Mouse (Mus musculus) embryo, embryonic 10.5 days (tissue): Measurements from ENCODE around the gene Tpo.

Experiments used
- DNase-seq: peaks from one replicate; pipeline ENCODE4 v3.0.0-alpha.2; 2015; ENCODE audit warnings: low spot score

Gene Tpo

GRCm38 (mm10) chr12:30132524-30132923, at the start of gene Tpo:
TSS of gene Tpo (minus strand) at chr12:30132624.
- DNase-seq = no peak

DNA sequence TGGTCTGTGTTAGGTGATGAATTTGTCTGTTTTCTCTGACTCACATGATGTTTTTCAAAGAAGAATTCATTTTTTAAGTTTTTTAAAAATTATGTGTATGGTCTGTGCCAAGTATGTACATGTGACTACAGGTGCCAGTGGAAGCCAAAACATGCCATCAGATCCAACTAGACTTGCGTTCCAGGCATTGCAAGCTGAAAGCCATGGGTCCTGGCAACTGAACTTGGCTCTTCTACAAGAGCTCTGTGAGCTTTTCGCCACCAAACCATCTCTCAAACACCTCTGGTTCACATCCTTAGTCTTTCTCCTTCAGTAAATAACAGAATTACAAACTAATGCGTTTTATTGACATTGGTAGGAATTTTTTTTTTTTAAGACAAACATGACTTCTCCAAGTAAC, 49.3 kb upstream of the Tpo start:
- DNase-seq = no peak

- DNase-seq = no peak
These were observed 47.2 kb upstream of the Tpo start for GRCm38 (mm10) chr12:30179623-30180022.

GRCm38 (mm10) chr12:30177966-30178365, 45.5 kb upstream of the Tpo start:
- DNase-seq = no peak

DNA sequence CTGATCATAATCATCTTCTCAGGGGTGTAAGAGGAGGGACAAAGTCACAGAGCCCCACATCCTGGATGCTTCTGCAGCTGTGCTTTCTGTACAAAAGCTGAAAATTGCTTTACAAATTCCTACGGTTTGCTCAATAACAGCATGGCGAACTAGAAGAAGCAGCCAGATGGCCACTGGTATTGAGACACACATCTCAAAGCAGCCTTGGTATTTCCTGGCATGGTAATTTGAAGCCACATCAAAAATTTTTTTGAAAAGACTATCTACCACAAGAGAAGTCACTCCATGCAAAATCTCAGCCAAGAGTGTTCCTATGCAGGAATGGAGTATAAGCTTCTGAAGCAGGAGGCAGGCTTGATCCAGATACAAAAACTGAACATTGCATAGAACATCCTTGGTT, 45.1 kb upstream of the Tpo start:
- DNase-seq = no peak

GRCm38 (mm10) chr12:30168491-30168890, 36.1 kb upstream of the Tpo start:
- no peak for DNase-seq

DNA sequence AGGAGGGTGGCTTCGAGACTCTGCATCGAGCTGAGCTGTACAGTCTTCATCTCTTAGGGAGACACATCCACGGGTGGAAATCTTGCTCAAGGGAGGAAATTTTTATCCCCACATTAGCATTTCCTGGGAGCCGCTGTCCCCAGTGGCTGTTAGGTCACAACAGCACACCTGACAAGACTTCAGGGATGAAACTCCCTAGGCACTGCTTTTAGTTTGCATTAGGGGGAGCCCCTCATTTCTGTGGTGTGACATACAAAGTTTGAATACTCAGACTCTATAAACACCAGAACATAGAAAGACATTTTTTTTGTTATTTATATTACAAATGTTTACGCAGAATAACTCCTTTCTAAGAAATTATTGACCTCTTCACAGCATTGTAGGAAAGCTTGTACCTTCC, 32.1 kb upstream of the Tpo start:
- no peak for DNase-seq

GRCm38 (mm10) chr12:30164005-30164404, 31.6 kb upstream of the Tpo start:
- no peak for DNase-seq

GRCm38 (mm10) chr12:30161731-30162406, 29.4 kb upstream of the Tpo start:
- DNase-seq = no peak

GRCm38 (mm10) chr12:30160475-30160874, 28.1 kb upstream of the Tpo start:
- peak; percentile 1 for DNase-seq

DNA sequence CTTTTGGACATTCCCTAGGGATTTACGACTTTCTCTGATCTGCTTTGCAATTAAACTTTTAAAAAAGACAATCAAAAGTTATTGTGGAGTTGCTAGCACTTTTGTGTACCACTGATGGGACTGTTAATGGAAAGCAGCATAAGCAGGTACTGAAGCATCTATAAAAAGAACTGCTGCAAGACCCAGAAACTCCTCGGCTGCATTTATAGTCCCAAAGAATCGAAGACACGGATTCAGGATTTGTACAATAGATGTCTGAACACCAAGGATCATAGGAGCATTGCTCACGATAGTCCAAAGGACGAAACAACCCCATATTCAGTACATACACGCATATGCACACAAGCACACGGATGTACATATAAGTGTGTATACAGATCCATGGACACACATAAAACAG, 27.4 kb upstream of the Tpo start:
- DNase-seq = no peak

GRCm38 (mm10) chr12:30154079-30154673, 21.8 kb upstream of the Tpo start:
- DNase-seq = no peak

GRCm38 (mm10) chr12:30142085-30142484, 9.7 kb upstream of the Tpo start:
- DNase-seq = peak; percentile 36

DNA sequence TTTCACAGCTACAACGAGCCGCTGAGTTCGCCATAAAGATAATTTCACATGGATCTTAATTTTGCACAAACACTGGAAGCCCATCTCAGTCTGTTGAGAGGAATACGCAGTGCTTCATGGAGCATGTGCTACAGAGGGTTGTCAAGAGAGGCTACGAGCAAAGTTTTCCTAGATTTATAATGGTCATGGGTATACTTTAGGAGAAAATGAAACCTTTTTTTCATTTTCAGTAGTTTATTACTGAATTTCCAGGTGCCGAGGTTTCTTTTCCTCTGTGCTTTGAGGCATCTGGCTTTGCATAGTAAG, 3.1 kb downstream of the Tpo start:
- no peak for DNase-seq

DNA sequence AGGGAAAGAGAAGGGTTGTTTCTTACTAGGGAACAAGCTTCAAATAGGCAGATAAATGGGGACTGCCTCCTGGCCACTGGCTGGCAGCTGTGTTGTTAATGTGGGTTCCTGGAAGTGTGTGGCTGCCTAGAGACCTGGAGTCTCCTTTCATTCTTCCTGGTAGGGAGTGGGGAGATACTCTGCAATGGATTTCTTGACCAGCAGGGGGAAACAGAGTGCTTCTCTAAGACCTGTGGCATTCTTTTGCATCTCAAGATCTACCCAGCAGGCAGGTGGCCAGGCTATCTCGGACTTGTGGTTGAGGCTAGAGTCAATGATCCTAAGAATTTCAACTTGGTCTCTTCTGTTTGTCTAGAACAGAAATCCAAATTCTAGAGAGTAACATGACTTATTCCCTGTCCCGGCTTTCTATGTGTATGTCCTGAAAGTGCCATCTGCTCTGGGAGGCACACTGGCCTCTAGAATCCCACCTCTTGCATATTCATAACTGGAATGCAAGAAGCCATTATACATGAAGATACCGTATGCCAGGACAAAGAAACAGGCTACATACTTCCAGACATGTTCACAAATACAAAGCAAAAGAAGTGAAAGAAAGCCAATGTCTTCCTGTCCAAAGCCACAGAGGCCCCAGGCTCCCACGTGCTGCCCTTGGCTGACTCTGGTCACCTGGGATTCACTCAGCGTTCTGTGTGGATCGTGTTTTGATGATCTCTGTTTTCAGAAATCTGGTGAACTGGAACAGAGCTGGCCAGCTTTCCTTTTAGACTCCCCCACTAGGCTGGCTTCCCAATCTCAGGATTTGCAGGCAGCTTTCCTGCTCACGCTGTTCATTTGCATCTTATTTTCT, 3.6 kb downstream of the Tpo start:
- DNase-seq = peak; percentile 84

DNA sequence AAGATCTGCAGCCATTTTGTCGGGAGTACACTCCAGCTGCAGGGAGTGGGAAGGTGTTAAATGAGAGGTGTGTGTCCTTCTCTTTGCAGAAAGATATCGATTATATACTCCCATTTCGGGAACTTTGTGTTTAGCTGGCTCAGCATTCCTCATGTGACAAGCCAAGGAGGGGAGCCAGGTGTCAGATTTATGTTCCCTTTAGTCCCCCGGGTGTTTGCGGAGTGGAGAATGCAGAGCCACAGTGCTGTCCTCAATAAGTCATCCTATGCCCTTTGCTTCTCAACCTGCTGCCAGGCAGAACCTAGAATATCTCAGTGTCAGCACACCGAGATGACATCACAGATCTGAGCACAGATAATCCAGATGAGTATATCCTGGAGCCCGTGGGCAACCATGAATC, 10.1 kb downstream of the Tpo start:
- no peak for DNase-seq

DNA sequence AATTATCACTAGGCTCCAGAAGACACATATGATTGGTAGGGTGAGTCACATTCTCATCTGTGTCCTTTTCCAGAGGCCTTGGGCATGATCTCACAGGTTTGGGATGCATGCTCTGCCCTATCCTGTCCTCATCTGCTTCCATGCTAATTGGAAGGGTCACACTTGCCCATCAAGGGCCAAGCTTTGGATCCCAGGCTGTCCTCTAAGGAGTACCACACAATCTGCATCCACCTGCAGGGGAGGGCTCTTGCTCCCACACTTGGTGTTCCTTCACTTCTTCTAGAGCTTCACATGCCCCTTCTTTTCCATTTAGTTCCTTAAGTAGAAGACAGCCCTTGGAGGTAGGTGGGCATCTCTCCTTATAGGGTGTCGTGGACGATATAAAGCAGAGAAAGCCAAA, 20.2 kb downstream of the Tpo start:
- DNase-seq = no peak

DNA sequence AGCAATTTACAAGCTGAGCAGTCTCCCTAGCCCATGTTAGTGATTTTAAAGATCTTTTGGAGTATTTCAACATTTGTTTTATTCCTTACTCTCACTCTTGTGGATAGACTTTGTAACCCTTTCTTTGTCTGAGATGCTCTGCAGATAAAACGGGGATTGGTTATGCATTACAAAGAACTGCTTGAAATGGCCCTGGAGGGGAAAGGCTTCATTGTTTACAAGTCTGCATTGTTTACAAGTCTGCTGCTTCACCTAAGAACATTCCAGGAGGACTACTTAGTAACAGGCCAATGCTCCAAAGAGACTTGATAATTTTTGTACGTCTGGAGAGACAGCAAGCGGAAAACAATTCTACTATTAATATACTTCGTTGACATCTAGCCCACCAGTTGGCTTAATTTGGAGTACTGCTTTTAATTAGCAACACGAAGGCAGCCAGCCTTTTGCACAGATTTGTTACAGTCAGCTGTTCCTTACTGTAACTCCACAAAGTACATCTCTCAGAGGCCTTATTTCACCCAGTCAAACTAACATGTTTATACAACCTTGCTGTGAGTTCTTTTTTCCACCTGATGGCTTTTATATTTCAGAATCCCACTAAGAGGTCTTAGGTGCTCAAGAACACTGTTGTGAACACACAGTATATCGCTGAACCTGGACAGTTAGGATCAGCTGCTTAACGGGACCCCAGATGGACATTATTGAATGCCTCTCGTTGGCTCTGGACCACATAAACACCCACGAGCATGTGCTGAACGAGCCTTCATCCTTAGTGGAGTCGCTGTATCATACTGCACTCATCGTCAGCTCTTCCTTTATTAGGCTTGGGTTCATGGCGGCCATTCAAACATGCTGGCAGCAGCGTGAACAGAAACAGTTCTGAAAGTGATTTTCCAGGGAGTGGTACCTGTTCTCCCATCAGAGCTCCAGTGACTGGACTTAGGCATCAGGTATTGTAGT, 22.5 kb downstream of the Tpo start:
- no peak for DNase-seq

- peak; percentile 8 for DNase-seq
These were observed 29.4 kb downstream of the Tpo start for GRCm38 (mm10) chr12:30102891-30103565.

DNA sequence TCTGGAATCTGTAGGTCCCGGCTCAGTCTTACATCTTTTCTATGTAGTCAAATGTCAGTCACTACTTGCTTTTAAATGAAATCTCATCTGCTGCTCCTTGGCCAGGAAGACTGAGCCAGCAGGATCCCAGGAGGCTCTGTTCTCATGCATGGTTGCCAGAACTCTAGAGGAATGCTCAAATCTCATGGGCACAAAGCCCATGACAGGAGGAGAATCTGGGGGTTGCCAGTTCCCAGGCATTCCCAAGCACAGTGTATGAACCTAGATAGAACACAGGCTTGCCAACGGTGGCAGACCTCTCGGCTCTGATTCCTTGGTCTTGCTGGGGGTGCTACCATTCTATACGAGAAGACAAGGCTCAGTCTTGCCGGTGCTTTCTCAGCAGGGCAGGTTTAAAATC, 40.3 kb downstream of the Tpo start:
- DNase-seq = no peak

- DNase-seq = no peak
These were observed 48.5 kb downstream of the Tpo start for GRCm38 (mm10) chr12:30083971-30084370.

DNA sequence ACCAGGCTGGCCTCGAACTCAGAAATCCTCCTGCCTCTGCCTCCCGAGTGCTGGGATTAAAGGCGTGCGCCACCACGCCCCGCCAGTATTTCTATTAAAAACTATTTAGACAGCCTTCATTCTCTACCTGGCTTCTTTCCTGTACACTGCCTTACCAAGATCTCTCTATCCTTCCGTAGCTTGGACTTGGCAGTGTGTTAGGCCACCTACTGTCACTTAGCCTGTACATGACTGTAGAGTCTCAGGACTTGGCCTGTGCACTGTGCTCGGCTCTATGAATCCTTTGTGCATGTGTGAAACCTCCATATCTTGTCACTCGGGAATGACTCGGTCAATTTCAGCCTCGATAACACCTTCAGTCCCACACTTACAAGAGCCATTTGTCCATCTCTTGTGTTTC, 55.4 kb downstream of the Tpo start:
- DNase-seq = no peak
